Mouse (Mus musculus) lung, postnatal 0 days (tissue): ENCODE data around the gene Il17rb. TPM values are rescaled to one million over a fixed set of nuclear protein-coding genes. Genes with fewer than 3 reads are reported as not detected.

Experiments used
- ATAC-seq: fragments of 200-750 bp; cut with Nextera tagmentation; 2 replicates; pipeline ENCODE4 v1.8.0; 2017; ENCODE audit warnings: moderate library complexity
- DNase-seq: peaks from one replicate; pipeline ENCODE4 v3.0.0-alpha.2; 2016; ENCODE audit warnings: low spot score
- H3K27ac ChIP-seq: fragments of 300-500 bp; sonication (generic); 2 replicates; pipeline ENCODE4 v1.5.1; 2014; ENCODE audit warnings: antibody characterized with exemption, mild to moderate bottlenecking, low read length, mixed read lengths
- H3K27me3 ChIP-seq: fragments of 300-500 bp; sonication (generic); replicated peaks from 2 replicates; pipeline ENCODE4 v1.6.1; 2014; ENCODE audit warnings: low read length, mixed read lengths; ENCODE audit not compliant: insufficient read depth
- H3K36me3 ChIP-seq: fragments of 300-500 bp; sonication (generic); 2 replicates; pipeline ENCODE4 v1.6.1; 2014; ENCODE audit warnings: low read length, mixed read lengths; ENCODE audit not compliant: insufficient read depth
- H3K4me1 ChIP-seq: fragments of 300-500 bp; sonication (generic); 2 replicates; pipeline ENCODE4 v1.6.1; 2014; ENCODE audit warnings: antibody characterized with exemption, low read depth, low read length, mixed read lengths; ENCODE audit not compliant: insufficient read depth
- H3K4me2 ChIP-seq: fragments of 300-500 bp; sonication (generic); replicated peaks from 2 replicates; pipeline ENCODE4 v1.6.1; 2014; ENCODE audit warnings: low read depth, mild to moderate bottlenecking, low read length, moderate library complexity, mixed read lengths
- H3K4me3 ChIP-seq: fragments of 300-500 bp; sonication (generic); 2 replicates; pipeline ENCODE4 v1.5.1; 2014; ENCODE audit warnings: low read depth, low read length
- H3K9ac ChIP-seq: fragments of 300-500 bp; sonication (generic); replicated peaks from 2 replicates; pipeline ENCODE4 v1.6.1; 2014; ENCODE audit warnings: low read depth, mild to moderate bottlenecking
- H3K9me3 ChIP-seq: fragments of 300-500 bp; sonication (generic); 2 replicates; pipeline ENCODE4 v1.6.1; 2016; ENCODE audit warnings: low read length, mixed read lengths
- CTCF ChIP-seq: IDR thresholded peaks from 2 replicates; pipeline ENCODE4 v1.5.1; 2016; ENCODE audit warnings: antibody characterized with exemption, mild to moderate bottlenecking
- EP300 ChIP-seq: IDR thresholded peaks from 2 replicates; pipeline ENCODE4 v1.6.1; 2016; ENCODE audit warnings: antibody characterized with exemption, mild to moderate bottlenecking, control low read depth
- WGBS: fragments of 180-500 bp; shearing (Covaris S2); extraction: QIAGEN DNeasy Blood & Tissue Kit; methylation state at CpG from one replicate; pipeline ENCODE4 v1.1.7; 2014; 5-methylcytosine and 5-hydroxymethylcytosine counted together
- polyA plus RNA-seq: library from polyadenylated mRNA; unstranded; fragments of >200 nt; fragmentation: Nextera tagmentation; extraction: Ambion mirVana; gene quantifications from 2 replicates; pipeline ENCODE4 v1.2.1, GENCODE M21; 2015

Gene Il17rb
- polyA plus RNA-seq, 1 experiment from 2014 or later: 0.31 TPM

GRCm38 (mm10) chr14:29987739-29988138 lies 21.0 kb downstream of the Il17rb start:
- Histone ChIP-seq H3K27me3 (no peaks in the 10 kb centered on the region), H3K9me3 (no peaks in the 10 kb centered on the region), H3K4me3 (no peak overlapping the region), H3K4me1 (no peaks in the 10 kb centered on the region), H3K9ac (no peak overlapping the region), H3K36me3 (peaks cover 78% of the 10 kb centered on the region), H3K4me2 (no peak overlapping the region), H3K27ac (no peak overlapping the region)
- DNase-seq (no peak), ATAC-seq (no peak)
- 90% methylated on average over 9 of the region's 9 CpGs for WGBS
- TF ChIP-seq CTCF (no peak), EP300 (no peak)

DNA sequence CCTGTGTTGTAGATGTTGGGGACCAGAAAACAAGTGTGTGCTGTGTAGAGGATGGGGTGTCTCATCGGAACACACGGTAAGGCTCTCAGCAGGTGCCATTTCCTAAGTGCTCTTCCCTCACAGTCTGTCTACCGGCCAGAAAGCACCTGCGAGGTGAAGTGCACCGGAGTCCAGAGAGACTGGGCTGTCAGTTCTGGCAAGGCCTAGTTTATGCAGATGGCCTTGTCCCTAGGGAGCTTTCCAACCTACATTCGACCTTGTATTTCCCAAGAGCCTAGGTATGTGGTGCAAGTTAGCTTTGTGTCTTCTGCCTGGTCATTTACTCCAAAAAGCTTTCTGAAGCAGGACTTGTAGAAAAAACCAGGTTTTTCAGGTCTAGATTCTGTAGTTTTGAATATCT lies 21.4 kb downstream of the Il17rb start:
- no peak overlapping the region for H3K4me3 ChIP-seq
- no peak overlapping the region for H3K27ac ChIP-seq
- no peak for DNase-seq
- no peak overlapping the region for H3K9ac ChIP-seq
- H3K4me1 ChIP-seq: no peaks in the 10 kb centered on the region
- H3K27me3 ChIP-seq: no peaks in the 10 kb centered on the region
- H3K4me2 ChIP-seq: no peak overlapping the region
- no peaks in the 10 kb centered on the region for H3K9me3 ChIP-seq
- no peak for TF ChIP-seq EP300
- no peak for TF ChIP-seq CTCF
- ATAC-seq: no peak
- H3K36me3 ChIP-seq: peaks cover 77% of the 10 kb centered on the region
- 92% methylated on average over 6 of the region's 6 CpGs for WGBS

GRCm38 (mm10) chr14:29986096-29986495 lies 22.6 kb downstream of the Il17rb start:
- Histone ChIP-seq H3K4me2 (no peak overlapping the region), H3K27me3 (no peaks in the 10 kb centered on the region), H3K9ac (no peak overlapping the region), H3K27ac (no peak overlapping the region), H3K4me3 (no peak overlapping the region), H3K9me3 (no peaks in the 10 kb centered on the region), H3K36me3 (peaks cover 68% of the 10 kb centered on the region), H3K4me1 (no peaks in the 10 kb centered on the region)
- TF ChIP-seq EP300: no peak
- TF ChIP-seq CTCF: no peak
- 88% methylated on average over 4 of the region's 4 CpGs for WGBS
- no peak for DNase-seq
- ATAC-seq: no peak

DNA sequence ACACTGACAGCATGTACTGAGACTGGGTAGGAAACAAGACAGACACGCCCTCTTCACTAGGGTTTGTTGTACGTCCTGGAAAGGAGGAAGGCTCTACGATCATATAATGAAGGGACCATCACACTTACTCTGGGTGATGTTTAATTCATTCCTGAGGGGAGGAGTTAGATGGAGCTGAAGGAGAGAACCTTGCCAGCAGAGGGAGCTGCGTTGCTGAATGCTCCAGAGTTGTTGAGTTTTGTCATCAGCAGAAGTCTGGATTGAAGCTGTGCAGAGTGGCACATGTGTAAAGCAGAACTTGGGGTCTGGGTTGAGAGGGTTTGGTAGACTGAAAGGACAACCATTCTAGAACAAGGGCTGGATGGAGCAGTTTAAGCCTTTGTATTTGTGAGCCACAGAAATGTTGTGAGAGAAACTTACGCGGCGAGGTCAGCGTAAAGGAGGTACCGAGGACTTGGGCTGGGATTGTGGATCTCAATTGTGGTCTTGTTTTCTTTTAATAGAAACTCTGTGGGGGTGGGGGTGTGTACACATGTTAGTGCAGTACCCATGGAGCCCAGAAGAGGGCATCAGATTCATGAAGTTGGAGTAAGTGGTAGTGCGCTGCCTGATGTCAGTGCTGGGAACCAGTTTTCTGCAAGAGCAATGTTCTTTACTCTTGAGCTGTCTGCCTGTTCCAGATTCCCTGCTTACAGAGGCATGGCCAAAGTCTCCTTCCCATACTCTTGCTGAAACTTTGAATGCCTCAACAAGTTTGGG lies 28.1 kb downstream of the Il17rb start:
- no peak overlapping the region for H3K9ac ChIP-seq
- no peak overlapping the region for H3K4me3 ChIP-seq
- WGBS: 95% methylated on average over 10 of the region's 10 CpGs
- peak; percentile 64 for TF ChIP-seq CTCF
- TF ChIP-seq EP300: no peak
- no peaks in the 10 kb centered on the region for H3K27me3 ChIP-seq
- peaks cover 25% of the 10 kb centered on the region; the same call in 1 of the 2 replicates for H3K36me3 ChIP-seq
- DNase-seq: peak; percentile 55
- H3K4me1 ChIP-seq: peaks cover 9% of the 10 kb centered on the region; the same call in 1 of the 2 replicates
- no peak overlapping the region for H3K4me2 ChIP-seq
- ATAC-seq: no peak
- no peaks in the 10 kb centered on the region for H3K9me3 ChIP-seq
- no peak overlapping the region for H3K27ac ChIP-seq

- WGBS: under 1% methylated on average over 33 of the region's 44 CpGs
- TF ChIP-seq EP300 (no peak), CTCF (no peak)
- Histone ChIP-seq H3K4me2 (peak within 1 kb of the TSS; percentile 52), H3K27me3 (no peaks in the 10 kb centered on the region), H3K4me3 (peak within 1 kb of the TSS; percentile 63), H3K36me3 (peaks cover 21% of the 10 kb centered on the region; the same call in 1 of the 2 replicates), H3K4me1 (peaks cover 9% of the 10 kb centered on the region; the same call in 1 of the 2 replicates), H3K9me3 (no peaks in the 10 kb centered on the region), H3K27ac (peak within 1 kb of the TSS; percentile 89), H3K9ac (peak within 1 kb of the TSS; percentile 80)
- peak; percentile 98 for ATAC-seq
- DNase-seq: peak; percentile 95
Measured at GRCm38 (mm10) chr14:29978254-29979204, 30.2 kb downstream of the Il17rb start, which contains the start of gene Actr8. Gene Actr8, plus strand, starts transcription at chr14:29978337.

GRCm38 (mm10) chr14:29976927-29977326 lies 31.8 kb downstream of the Il17rb start:
- 91% methylated on average over 6 of the region's 6 CpGs for WGBS
- H3K27ac ChIP-seq: no peak overlapping the region
- no peak for DNase-seq
- no peaks in the 10 kb centered on the region for H3K27me3 ChIP-seq
- no peak overlapping the region for H3K4me3 ChIP-seq
- H3K4me1 ChIP-seq: peaks cover 9% of the 10 kb centered on the region; the same call in 1 of the 2 replicates
- no peak overlapping the region for H3K9ac ChIP-seq
- no peak overlapping the region for H3K4me2 ChIP-seq
- TF ChIP-seq CTCF (no peak), EP300 (no peak)
- no peak for ATAC-seq
- no peaks in the 10 kb centered on the region for H3K9me3 ChIP-seq
- H3K36me3 ChIP-seq: peaks cover 20% of the 10 kb centered on the region; the same call in 1 of the 2 replicates
